Mouse (Mus musculus): ENCODE measurements around the gene Chst11.

DNA sequence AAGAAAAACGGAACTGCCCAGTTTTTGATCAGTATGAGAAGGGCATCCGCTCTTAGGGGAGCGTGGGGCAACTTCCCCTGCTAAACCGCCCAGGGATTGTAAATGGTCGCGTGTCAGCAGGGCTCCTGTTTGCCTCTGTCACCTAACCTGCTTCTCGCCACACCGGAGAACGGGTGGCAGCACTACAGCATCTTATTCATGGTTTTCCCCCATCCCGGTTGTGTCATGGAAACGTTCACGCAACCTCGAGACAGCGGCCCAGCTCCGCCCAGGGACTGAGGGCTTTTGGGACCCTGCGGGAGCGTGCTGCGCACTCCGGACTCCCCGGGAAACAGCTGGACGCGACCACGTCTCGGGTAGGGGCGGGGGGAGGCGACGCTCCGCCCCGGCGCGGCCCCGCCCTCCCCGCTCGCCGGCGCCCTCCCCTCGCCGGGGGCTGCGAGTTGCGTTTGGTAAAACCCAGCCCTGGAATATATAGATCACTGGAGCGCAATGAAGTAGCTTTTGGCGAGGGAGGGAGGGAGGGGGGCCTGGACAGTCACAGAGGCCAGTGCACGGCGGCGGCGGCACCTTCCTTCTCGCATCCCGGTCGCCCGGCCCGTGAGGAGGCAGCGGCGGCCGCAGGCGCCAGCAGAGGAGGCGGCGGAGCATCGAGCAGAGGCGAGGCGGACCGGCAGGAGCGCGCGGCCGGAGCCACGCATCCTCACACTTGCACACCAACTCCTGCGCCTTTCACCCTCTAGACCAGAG lies at the start of gene Chst11:
- TF ChIP-seq POLR2A (IDR thresholded peaks at IDR 0.05; ENCODE audit: insufficient read depth, low read length) (no peak), CTCF (IDR thresholded peaks at IDR 0.05; ENCODE audit: low read depth, low read length) (no peak)

Data from ES-Bruce4 (cell line).